Mouse (Mus musculus): ENCODE data around the gene Spsb1. TPM values are rescaled to one million over a fixed set of nuclear protein-coding genes. Genes with fewer than 3 reads are reported as not detected.

Gene Spsb1
- polyA plus RNA-seq (2014; fragmentation: Nextera tagmentation; extraction: Ambion mirVana), result 11.7 and 12.0 TPM in 2 replicates

- no peaks in the 10 kb centered on the region for H3K9me3 ChIP-seq (ENCODE audit: control insufficient read depth, low read length)
- peak within 1 kb of the TSS; percentile 89 for H3K4me2 ChIP-seq (replicated peaks; ENCODE audit: low read depth, low read length)
- WGBS, result 0% methylated on average over 47 of the region's 51 CpGs
- H3K9ac ChIP-seq (ENCODE audit: low read depth, low read length), result peak within 1 kb of the TSS; percentile 57
- peaks cover 25% of the 10 kb centered on the region for H3K27me3 ChIP-seq (ENCODE audit: control insufficient read depth, insufficient read depth, low read length)
- peak; percentile 93 for ATAC-seq (ENCODE audit: low FRiP score)
- DNase-seq (ENCODE audit: low spot score), result peak; percentile 97
- H3K27ac ChIP-seq (ENCODE audit: low read depth, low read length), result no peak within 1 kb of the TSS
- no peaks in the 10 kb centered on the region for H3K36me3 ChIP-seq (ENCODE audit: control insufficient read depth, insufficient read depth, low read length)
- H3K4me1 ChIP-seq (replicated peaks; ENCODE audit: control insufficient read depth, insufficient read depth, low read length), result peaks cover 4% of the 10 kb centered on the region; the same call in 1 of the 2 replicates
- H3K4me3 ChIP-seq (ENCODE audit: low read depth, low read length), result peak within 1 kb of the TSS; percentile 49
Measured at GRCm38 (mm10) chr4:149954893-149955439, at the start of gene Spsb1. Spsb1 (minus strand) TSS chr4:149955043.

GRCm38 (mm10) chr4:150003641-150004040, 48.8 kb upstream of the Spsb1 start:
- H3K9ac ChIP-seq (ENCODE audit: low read depth, low read length), result no peak overlapping the region
- WGBS, result 92% methylated on average over 4 of the region's 4 CpGs
- H3K4me3 ChIP-seq (ENCODE audit: low read depth, low read length), result no peak overlapping the region
- no peaks in the 10 kb centered on the region for H3K27me3 ChIP-seq (ENCODE audit: control insufficient read depth, insufficient read depth, low read length)
- no peaks in the 10 kb centered on the region for H3K36me3 ChIP-seq (ENCODE audit: control insufficient read depth, insufficient read depth, low read length)
- H3K4me1 ChIP-seq (replicated peaks; ENCODE audit: control insufficient read depth, insufficient read depth, low read length), result no peaks in the 10 kb centered on the region
- no peak for DNase-seq (ENCODE audit: low spot score)
- H3K4me2 ChIP-seq (replicated peaks; ENCODE audit: low read depth, low read length), result no peak overlapping the region
- no peaks in the 10 kb centered on the region for H3K9me3 ChIP-seq (ENCODE audit: control insufficient read depth, low read length)
- no peak overlapping the region for H3K27ac ChIP-seq (ENCODE audit: low read depth, low read length)
- ATAC-seq (ENCODE audit: low FRiP score), result no peak

GRCm38 (mm10) chr4:150003021-150003580, 48.3 kb upstream of the Spsb1 start:
- ATAC-seq (ENCODE audit: low FRiP score) (no peak), DNase-seq (ENCODE audit: low spot score) (no peak)
- 66% methylated on average over 7 of the region's 7 CpGs for WGBS

GRCm38 (mm10) chr4:150002021-150002528, 47.2 kb upstream of the Spsb1 start:
- no peak overlapping the region for H3K4me3 ChIP-seq (ENCODE audit: low read depth, low read length)
- ATAC-seq (ENCODE audit: low FRiP score) (no peak), DNase-seq (ENCODE audit: low spot score) (no peak)
- H3K4me2 ChIP-seq (replicated peaks; ENCODE audit: low read depth, low read length), result no peak overlapping the region
- no peak overlapping the region for H3K27ac ChIP-seq (ENCODE audit: low read depth, low read length)
- no peaks in the 10 kb centered on the region for H3K27me3 ChIP-seq (ENCODE audit: control insufficient read depth, insufficient read depth, low read length)
- H3K36me3 ChIP-seq (ENCODE audit: control insufficient read depth, insufficient read depth, low read length), result no peaks in the 10 kb centered on the region
- no peaks in the 10 kb centered on the region for H3K4me1 ChIP-seq (replicated peaks; ENCODE audit: control insufficient read depth, insufficient read depth, low read length)
- WGBS, result 76% methylated on average over 12 of the region's 12 CpGs
- no peak overlapping the region for H3K9ac ChIP-seq (ENCODE audit: low read depth, low read length)
- H3K9me3 ChIP-seq (ENCODE audit: control insufficient read depth, low read length), result no peaks in the 10 kb centered on the region

More at GRCm38 (mm10) chr4:150003021-150003580, 48.3 kb upstream of the Spsb1 start:
- Histone ChIP-seq H3K9ac (ENCODE audit: low read depth, low read length) (no peak overlapping the region), H3K27ac (ENCODE audit: low read depth, low read length) (no peak overlapping the region), H3K36me3 (ENCODE audit: control insufficient read depth, insufficient read depth, low read length) (no peaks in the 10 kb centered on the region), H3K4me3 (ENCODE audit: low read depth, low read length) (no peak overlapping the region), H3K4me1 (replicated peaks; ENCODE audit: control insufficient read depth, insufficient read depth, low read length) (no peaks in the 10 kb centered on the region), H3K27me3 (ENCODE audit: control insufficient read depth, insufficient read depth, low read length) (no peaks in the 10 kb centered on the region), H3K9me3 (ENCODE audit: control insufficient read depth, low read length) (no peaks in the 10 kb centered on the region), H3K4me2 (replicated peaks; ENCODE audit: low read depth, low read length) (no peak overlapping the region)

GRCm38 (mm10) chr4:150001221-150001860, 46.5 kb upstream of the Spsb1 start:
- H3K27ac ChIP-seq (ENCODE audit: low read depth, low read length), result no peak overlapping the region
- ATAC-seq (ENCODE audit: low FRiP score) (no peak), DNase-seq (ENCODE audit: low spot score) (no peak)
- no peak overlapping the region for H3K9ac ChIP-seq (ENCODE audit: low read depth, low read length)
- no peak overlapping the region for H3K4me2 ChIP-seq (replicated peaks; ENCODE audit: low read depth, low read length)
- no peaks in the 10 kb centered on the region for H3K4me1 ChIP-seq (replicated peaks; ENCODE audit: control insufficient read depth, insufficient read depth, low read length)
- H3K9me3 ChIP-seq (ENCODE audit: control insufficient read depth, low read length), result no peaks in the 10 kb centered on the region
- no peak overlapping the region for H3K4me3 ChIP-seq (ENCODE audit: low read depth, low read length)
- no peaks in the 10 kb centered on the region for H3K27me3 ChIP-seq (ENCODE audit: control insufficient read depth, insufficient read depth, low read length)
- 72% methylated on average over 10 of the region's 10 CpGs for WGBS
- H3K36me3 ChIP-seq (ENCODE audit: control insufficient read depth, insufficient read depth, low read length), result no peaks in the 10 kb centered on the region

GRCm38 (mm10) chr4:149999931-150000555, 45.2 kb upstream of the Spsb1 start:
- Histone ChIP-seq H3K27ac (ENCODE audit: low read depth, low read length) (no peak overlapping the region), H3K9me3 (ENCODE audit: control insufficient read depth, low read length) (no peaks in the 10 kb centered on the region), H3K27me3 (ENCODE audit: control insufficient read depth, insufficient read depth, low read length) (no peaks in the 10 kb centered on the region), H3K9ac (ENCODE audit: low read depth, low read length) (no peak overlapping the region), H3K36me3 (ENCODE audit: control insufficient read depth, insufficient read depth, low read length) (no peaks in the 10 kb centered on the region), H3K4me1 (replicated peaks; ENCODE audit: control insufficient read depth, insufficient read depth, low read length) (no peaks in the 10 kb centered on the region), H3K4me2 (replicated peaks; ENCODE audit: low read depth, low read length) (no peak overlapping the region), H3K4me3 (ENCODE audit: low read depth, low read length) (no peak overlapping the region)
- ATAC-seq (ENCODE audit: low FRiP score), result no peak
- WGBS, result 87% methylated on average over 15 of the region's 15 CpGs
- DNase-seq (ENCODE audit: low spot score), result no peak

- no peak for ATAC-seq (ENCODE audit: low FRiP score)
- no peaks in the 10 kb centered on the region for H3K4me1 ChIP-seq (replicated peaks; ENCODE audit: control insufficient read depth, insufficient read depth, low read length)
- WGBS, result 75% methylated on average over 9 of the region's 9 CpGs
Measured at GRCm38 (mm10) chr4:149999510-149999900, 44.7 kb upstream of the Spsb1 start.

GRCm38 (mm10) chr4:149998786-149999509, 44.1 kb upstream of the Spsb1 start:
- no peak overlapping the region for H3K9ac ChIP-seq (ENCODE audit: low read depth, low read length)
- DNase-seq (ENCODE audit: low spot score) (no peak), ATAC-seq (ENCODE audit: low FRiP score) (no peak)
- H3K9me3 ChIP-seq (ENCODE audit: control insufficient read depth, low read length), result no peaks in the 10 kb centered on the region
- H3K27me3 ChIP-seq (ENCODE audit: control insufficient read depth, insufficient read depth, low read length), result no peaks in the 10 kb centered on the region
- H3K4me3 ChIP-seq (ENCODE audit: low read depth, low read length), result no peak overlapping the region
- WGBS, result 87% methylated on average over 14 of the region's 14 CpGs
- H3K4me2 ChIP-seq (replicated peaks; ENCODE audit: low read depth, low read length), result no peak overlapping the region
- no peak overlapping the region for H3K27ac ChIP-seq (ENCODE audit: low read depth, low read length)
- no peaks in the 10 kb centered on the region for H3K4me1 ChIP-seq (replicated peaks; ENCODE audit: control insufficient read depth, insufficient read depth, low read length)
- no peaks in the 10 kb centered on the region for H3K36me3 ChIP-seq (ENCODE audit: control insufficient read depth, insufficient read depth, low read length)

More at GRCm38 (mm10) chr4:149999510-149999900, 44.7 kb upstream of the Spsb1 start:
- Histone ChIP-seq H3K27ac (ENCODE audit: low read depth, low read length) (no peak overlapping the region), H3K27me3 (ENCODE audit: control insufficient read depth, insufficient read depth, low read length) (no peaks in the 10 kb centered on the region), H3K36me3 (ENCODE audit: control insufficient read depth, insufficient read depth, low read length) (no peaks in the 10 kb centered on the region), H3K9ac (ENCODE audit: low read depth, low read length) (no peak overlapping the region), H3K4me3 (ENCODE audit: low read depth, low read length) (no peak overlapping the region), H3K4me2 (replicated peaks; ENCODE audit: low read depth, low read length) (no peak overlapping the region), H3K9me3 (ENCODE audit: control insufficient read depth, low read length) (no peaks in the 10 kb centered on the region)
- no peak for DNase-seq (ENCODE audit: low spot score)

Data from hindbrain, embryonic 11.5 days (tissue).